Mouse (Mus musculus) ES-Bruce4 (cell line): ENCODE results near the gene Hpf1.

Source experiments
- CTCF ChIP-seq: IDR thresholded peaks from one replicate; pipeline ENCODE4 v1.8.1; 2011; ENCODE audit warnings: low read depth, low read length
- POLR2A ChIP-seq: IDR thresholded peaks from one replicate; pipeline ENCODE4 v1.8.1; 2011; ENCODE audit warnings: low read length; ENCODE audit not compliant: insufficient read depth

DNA sequence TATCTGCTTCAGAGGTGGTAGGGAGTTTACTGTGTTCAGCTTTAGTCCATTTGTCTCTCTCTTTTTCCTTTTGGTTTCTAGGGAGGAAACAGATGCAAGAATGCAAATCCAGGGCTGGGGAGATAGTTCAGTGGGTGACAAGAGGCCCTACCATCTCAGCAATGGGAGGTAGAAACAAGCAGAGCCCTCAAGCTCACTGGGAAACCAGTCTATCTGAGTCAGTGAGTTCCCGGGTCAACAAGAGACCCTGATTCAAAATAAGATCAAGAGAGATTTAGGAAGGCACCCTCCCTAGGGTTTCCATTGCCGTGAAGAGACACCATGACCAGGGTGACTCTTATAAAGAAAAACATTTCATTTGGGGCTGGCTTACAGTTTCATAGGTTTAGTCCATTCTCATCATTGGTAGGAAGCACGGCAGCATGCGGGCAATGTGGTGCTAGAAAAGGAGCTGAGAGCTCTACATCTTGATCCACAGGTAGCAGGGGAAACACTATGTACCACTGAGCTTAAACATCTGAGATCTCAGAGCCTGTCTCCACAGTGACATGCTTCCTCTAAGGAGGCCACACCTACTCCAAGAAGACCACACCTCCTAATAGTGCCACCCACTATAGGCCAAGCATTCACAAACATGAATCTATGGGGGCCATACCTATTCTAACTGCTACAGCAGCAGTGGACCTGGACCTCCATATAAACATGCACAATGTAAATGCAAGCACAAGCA lies 21.8 kb upstream of the Hpf1 start:
- TF ChIP-seq CTCF (no peak), POLR2A (no peak)
